Mouse (Mus musculus): ENCODE results near the gene Crmp1.

DNA sequence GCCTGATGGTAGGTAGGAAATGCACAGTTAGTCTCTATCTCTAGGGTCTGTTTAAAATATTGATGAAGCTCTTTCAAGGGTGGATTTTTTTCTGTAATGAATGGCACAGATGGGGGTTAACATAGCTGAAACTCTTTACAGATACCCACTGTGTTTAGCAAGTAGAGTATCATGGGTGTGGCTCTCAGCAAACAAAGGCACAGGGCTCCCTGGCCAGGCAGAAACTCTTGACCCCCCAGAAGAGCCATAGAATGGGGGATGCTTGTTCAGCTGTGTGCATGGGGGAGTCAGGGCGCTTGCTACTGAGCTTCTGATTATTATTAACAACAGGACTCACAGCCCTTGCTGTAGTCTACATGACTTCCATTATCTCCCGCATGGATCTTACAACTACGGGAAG lies 7.1 kb downstream of the Crmp1 start:
- TF ChIP-seq CTCF (IDR thresholded peaks at IDR 0.05; ENCODE audit: low read depth, low read length) (no peak), TAL1 (conservative IDR thresholded peaks at IDR 0.05; ENCODE audit: low read depth, low read length) (no peak), GATA1 (IDR thresholded peaks at IDR 0.05; ENCODE audit: borderline replicate concordance, low read length) (no peak), POLR2AphosphoS5 (IDR thresholded peaks at IDR 0.05; ENCODE audit: insufficient replicate concordance, low read depth, low read length) (no peak)
